Mouse (Mus musculus) cerebellum, postnatal 14 days (tissue): ENCODE results near the gene Ccl25.
A peak's percentile ranks its signal among the peaks of the same experiment; 100 is the strongest.

Source experiments
- DNase-seq, 2 experiments: peaks; one replicate each; pipeline ENCODE4 v3.0.0; 2021; ENCODE audit warnings: mixed read lengths in 2 of 2

Gene Ccl25

DNA sequence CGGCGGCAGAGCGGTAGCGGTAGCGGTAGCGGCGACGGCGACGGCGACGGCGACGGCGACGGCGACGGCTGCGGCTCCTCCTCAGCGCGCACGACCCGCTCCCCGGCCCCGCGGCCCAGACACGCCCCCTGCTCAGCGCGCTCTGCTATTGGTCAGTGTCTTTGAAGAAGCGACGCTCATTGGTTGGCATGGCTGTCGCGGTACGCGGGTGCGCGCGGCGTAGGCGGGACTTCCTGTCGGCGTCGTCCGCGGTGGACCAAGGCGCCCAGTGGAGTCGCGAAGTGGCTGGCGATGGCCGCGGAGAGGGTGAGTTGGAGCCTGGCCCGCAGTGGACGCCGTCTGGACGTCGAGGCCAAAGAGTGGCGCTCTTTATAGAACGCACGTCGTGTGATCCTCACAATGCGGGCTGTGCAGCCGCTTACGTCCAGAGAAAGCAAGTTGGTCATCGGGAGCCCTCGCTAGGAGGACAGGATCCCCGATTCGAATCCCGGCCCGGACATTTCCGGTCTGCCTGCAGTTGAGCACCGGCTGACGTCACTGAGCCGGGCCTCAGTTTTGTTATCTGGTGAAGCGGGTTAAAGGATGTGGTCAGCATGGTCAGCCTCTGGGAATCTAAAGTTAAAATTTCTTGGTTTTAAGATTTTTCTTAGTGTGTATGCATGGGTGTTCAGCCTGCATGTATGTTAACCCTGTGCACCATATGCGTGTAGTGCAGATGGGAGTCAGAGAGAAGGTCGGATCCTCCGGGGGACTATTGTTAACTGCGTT, at the start of gene Ccl25, which contains the start of gene Elavl1:
Gene Ccl25, plus strand, starts transcription at position 228 of the 768 bp plus-strand sequence.
Gene Elavl1, minus strand, starts transcription at position 431 of the 768 bp plus-strand sequence.
- DNase-seq, result peak; percentile 99

DNA sequence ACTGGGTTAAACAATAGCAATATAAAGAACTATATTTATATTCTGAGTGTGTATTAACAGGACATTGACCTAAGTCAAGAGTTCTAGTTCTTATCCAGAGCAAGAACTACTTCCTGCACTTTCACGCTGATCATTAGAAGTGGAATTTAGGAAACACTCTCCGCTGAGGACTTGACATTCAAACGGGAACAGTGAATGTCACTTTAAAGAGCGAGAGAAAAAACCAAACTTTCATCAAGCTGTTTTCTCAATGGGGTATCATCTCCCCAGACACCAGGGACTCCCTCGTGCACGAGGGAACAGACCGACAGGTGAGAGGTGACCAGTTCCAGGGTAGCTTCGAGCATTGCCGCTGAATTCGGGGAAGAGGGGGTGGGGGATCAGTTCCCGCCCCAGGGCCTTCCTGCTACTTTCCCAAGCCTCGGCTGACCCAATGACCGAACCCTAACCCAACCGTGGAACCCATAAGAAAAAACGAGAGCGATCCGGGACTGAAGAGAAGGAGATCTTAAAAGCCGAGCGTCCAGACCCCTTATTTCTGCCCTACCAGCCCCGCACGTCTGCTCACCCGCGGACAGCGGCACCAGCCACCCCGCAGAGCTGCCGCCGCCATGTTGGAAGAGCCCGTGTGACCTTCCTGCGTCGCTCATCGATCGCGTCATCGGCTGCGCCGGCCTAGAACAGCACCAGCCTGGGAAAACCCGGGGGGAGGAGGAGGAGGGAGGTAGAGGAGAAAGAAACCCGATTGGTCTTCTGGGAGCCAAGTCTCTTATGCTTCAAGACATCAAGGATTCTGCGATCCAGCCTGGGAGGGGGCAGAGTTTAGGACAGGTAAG, 49.5 kb upstream of the Ccl25 start, which contains the start of gene Timm44:
Gene Timm44, minus strand, starts transcription at position 639 of the 836 bp plus-strand sequence.
- peak; percentile 98 for DNase-seq

DNA sequence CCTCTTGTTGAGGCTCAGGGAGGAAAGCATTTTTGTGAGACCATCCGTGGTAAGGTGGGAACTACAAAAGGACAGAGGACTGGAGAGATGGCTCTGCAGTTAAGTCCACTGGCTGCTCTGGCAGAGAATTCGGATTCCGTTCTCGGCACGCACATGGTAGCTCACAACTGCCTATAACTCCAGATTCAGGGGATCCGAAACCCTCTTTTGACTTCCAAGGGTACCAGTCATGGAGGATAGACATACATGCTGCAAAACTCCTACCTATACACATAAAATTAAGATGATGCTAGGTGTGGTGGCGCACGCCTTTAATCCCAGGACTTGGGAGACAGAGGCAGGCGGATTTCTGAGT, 48.9 kb upstream of the Ccl25 start:
- no peak for DNase-seq

- DNase-seq, result no peak
Observed at GRCm38 (mm10) chr8:4292738-4293137, 32.3 kb upstream of the Ccl25 start.

GRCm38 (mm10) chr8:4297822-4298221, 27.2 kb upstream of the Ccl25 start:
- no peak for DNase-seq

DNA sequence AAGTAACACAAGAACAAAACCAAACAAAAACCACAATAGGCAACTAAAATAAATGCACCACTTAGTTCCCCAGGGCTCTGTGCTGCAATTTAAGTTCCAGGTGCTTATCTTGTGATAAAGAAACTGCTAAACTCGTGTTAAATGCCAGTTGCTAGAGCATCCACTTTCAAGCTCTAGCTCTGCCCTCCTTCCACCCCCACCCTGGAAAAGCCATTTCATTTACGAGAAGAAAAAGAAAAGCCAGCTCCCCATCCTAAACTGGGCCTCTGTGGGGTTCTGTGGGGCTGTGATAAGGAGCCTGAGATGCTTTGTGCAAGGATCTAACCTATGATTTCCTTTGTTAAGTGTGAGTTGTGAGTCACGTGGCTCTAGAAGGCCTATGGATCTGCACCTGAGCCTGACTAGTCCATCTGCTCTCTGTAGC, 20.9 kb upstream of the Ccl25 start:
- DNase-seq, result no peak

- no peak for DNase-seq
Observed at GRCm38 (mm10) chr8:4305838-4306237, 19.2 kb upstream of the Ccl25 start.

- DNase-seq, result no peak
Observed at GRCm38 (mm10) chr8:4312104-4312503, 12.9 kb upstream of the Ccl25 start.

GRCm38 (mm10) chr8:4313254-4314124, 11.5 kb upstream of the Ccl25 start:
- no peak for DNase-seq

DNA sequence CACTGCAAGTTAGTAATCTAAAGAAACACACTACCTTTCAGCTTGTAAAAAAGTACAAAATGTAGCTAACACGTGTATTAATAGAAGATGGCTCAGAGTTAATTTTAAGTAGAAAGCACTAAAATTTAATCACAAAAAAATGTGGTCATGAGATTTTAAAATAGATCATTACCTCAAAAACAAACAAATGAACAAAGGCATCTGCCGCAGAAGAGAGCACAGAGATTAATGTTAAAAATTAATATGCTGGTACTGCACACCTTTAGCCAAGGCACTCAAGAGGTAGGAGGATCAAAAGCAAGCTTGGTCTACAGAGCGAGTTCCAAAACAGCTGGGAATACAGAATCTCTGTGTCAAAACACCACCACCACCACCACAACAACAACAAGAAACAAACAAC, 10.2 kb upstream of the Ccl25 start:
- DNase-seq, result no peak

- no peak for DNase-seq
Observed at GRCm38 (mm10) chr8:4318124-4318523, 6.9 kb upstream of the Ccl25 start.

- DNase-seq, result no peak
Observed at GRCm38 (mm10) chr8:4318796-4319572, 6.0 kb upstream of the Ccl25 start.

DNA sequence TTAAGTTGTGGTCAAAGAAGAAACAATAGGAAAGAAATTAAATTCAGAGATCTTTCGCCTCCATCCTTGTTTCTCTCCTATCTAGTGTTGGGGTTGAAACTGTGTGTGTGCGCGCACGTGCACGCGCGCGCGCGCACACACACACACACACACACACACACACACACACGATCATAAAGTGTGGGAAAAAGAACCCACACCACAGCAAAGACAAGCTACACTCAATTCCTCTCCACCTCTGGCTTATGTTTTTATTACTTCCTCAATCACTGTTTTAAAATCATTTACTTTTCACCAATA, 5.5 kb upstream of the Ccl25 start:
- DNase-seq, result no peak

DNA sequence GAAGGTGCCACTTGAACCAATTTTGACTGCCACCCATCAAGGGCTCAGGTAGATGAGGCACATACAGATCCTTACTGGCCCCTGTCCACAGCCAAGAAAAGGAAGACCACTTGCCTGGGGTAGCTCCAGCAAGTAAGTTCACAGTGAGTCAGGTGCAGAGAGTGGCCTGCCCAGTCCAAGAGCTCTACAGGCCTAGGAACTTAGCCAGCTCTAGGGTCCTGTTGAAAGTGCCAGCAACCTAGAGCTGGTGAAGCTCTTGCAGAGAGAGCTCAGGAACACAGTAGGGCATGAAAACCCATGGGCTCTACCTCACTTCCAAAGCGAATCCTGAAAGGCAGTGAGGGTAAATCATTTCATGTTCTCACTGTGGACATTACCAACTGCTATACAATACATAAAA, 4.6 kb upstream of the Ccl25 start:
- DNase-seq, result no peak

GRCm38 (mm10) chr8:4321031-4321430, 4.0 kb upstream of the Ccl25 start:
- no peak for DNase-seq

DNA sequence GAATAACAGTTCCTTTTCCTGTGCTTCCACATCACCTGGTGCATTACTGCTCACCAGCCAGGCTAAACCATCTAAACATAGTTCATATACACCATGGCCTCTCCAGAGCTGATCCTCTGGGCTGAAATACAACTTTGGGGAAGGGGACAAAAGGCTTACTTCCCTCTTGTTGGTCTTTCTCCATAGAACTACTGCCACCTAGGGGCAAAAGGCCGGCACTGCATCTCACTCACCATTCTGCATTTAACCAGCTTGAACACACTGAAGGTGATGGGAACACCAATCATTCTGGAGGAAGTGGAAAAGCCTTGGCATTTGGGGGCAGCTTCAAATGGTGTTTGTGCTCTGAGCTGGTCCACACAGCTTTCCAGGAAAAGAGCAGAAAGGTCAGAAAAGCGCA, 2.5 kb upstream of the Ccl25 start:
- DNase-seq, result peak; percentile 91 to 92

- no peak for DNase-seq
Observed at GRCm38 (mm10) chr8:4323917-4324316, 1.1 kb upstream of the Ccl25 start.

DNA sequence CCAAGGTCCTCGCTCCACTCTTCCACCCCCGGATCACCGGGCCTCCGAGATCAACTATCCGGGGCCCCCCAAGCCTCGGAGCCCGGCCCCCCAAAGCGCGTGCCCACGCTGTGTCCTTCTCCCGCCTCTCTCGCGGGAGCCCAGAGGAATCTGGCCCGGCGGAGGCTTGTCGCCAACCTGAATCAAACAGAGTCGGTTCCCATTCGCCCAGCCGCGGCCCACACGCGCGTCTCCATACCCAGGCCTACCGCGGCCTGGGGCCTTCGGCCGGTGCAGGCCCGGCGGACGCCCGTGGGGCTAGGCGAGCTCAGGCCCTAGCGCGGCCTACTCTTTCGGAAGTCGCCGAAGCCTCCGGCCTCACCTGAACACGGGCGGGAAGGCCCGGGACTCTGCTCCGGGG, 485 bp upstream of the Ccl25 start:
- peak in 1 of 2 experiments; percentile 63 for DNase-seq

GRCm38 (mm10) chr8:4325751-4326036, 684 bp downstream of the Ccl25 start:
- no peak for DNase-seq

GRCm38 (mm10) chr8:4329000-4329399, 4.0 kb downstream of the Ccl25 start:
- peak in 1 of 2 experiments; percentile 32 for DNase-seq

DNA sequence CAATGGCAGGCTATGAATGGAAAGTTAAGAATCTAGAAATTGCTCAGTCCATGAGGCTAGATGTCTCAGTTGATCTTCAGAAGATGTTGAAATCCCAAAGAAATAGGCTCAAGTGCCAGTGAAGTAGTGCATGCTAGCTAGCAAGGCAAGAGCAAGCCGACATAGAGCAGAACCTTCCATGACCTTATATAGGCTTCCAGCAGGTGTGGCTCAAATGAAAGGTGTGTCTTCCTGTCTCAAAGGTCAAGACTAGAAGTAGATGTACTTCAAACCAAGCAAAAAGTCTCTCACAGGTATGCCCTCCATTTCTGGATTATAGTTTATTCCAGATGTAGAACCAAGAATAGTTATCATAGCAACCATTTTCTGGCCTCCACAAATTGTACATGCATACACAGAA, 9.0 kb downstream of the Ccl25 start:
- DNase-seq, result no peak

GRCm38 (mm10) chr8:4335678-4336077, 10.7 kb downstream of the Ccl25 start:
- no peak for DNase-seq

GRCm38 (mm10) chr8:4340207-4340606, 15.2 kb downstream of the Ccl25 start:
- no peak for DNase-seq
